15 mouse cellular contexts compared by ENCODE assay signal in the genomic region with DNA sequence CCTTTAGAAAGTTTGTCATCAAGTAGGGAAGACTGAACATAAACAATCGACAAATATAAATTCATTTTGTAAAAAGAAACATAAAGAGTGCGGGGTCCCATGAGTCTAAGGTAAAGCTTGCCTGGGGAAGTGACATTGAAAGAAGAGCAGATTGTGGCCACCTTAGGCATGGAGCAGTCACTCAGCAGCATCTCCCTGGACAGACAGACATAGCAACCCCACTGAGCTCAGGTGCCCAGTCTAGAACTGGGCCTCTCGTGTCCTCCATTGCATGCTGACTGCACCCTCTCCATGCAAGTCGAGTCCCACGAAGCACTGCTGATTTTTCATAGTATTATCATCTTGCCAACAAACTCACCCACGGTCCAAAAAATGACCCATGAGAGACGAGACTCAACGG. TPM values are rescaled to one million over a fixed set of nuclear protein-coding genes. Genes with fewer than 3 reads are reported as not detected.
A peak's percentile ranks its signal among the peaks of the same experiment; 100 is the strongest.
DNase-seq lines count a peak whose midpoint lies in the region; ATAC-seq and TF ChIP-seq lines count a peak whose summit lies in the region.
"Had no signal": no experiment of that assay in that cellular context is flagged by ENCODE, and none has a peak within 500 bp of the region (broad histone marks: within the 10 kb centered on the region; RNA-seq: fewer than 3 reads in every experiment).

No protein-coding gene starts in this region.

- peak; percentile 43; the same call in 1 of the 2 replicates for ATAC-seq in hindbrain, embryonic 15.5 days (ENCODE audit: low FRiP score, low read depth)
- no peak for ATAC-seq in hindbrain, embryonic 14.5 days (ENCODE audit: low FRiP score)
- ATAC-seq in liver, embryonic 11.5 days (replicated peaks; ENCODE audit: low FRiP score): no peak
- no peak for ATAC-seq in liver, postnatal 0 days
- peak; percentile 55; the same call in 1 of the 2 replicates for ATAC-seq in neural tube, embryonic 13.5 days (ENCODE audit: low read depth)
- ATAC-seq in neural tube, embryonic 15.5 days (ENCODE audit: low FRiP score): no peak

- DNase-seq in hindbrain, embryonic 14.5 days (ENCODE audit: low spot score): no peak
- DNase-seq in liver, embryonic 11.5 days (ENCODE audit: low spot score): peak; percentile 18
- DNase-seq in liver, postnatal 0 days: no peak
- DNase-seq in cerebellum, adult 11 months: no peak

- H3K27me3 ChIP-seq in hindbrain, embryonic 15.5 days: no peaks in the 10 kb centered on the region
- H3K27me3 ChIP-seq in hindbrain, embryonic 14.5 days (ENCODE audit: control insufficient read depth, insufficient read depth, low read length): no peaks in the 10 kb centered on the region
- H3K27me3 ChIP-seq in liver, embryonic 11.5 days (replicated peaks; ENCODE audit: control insufficient read depth, insufficient read depth, low read length): no peaks in the 10 kb centered on the region; the same call in 1 of the 2 replicates
- no peaks in the 10 kb centered on the region for H3K27me3 ChIP-seq in liver, postnatal 0 days (ENCODE audit: insufficient read depth, low read length)
- H3K27me3 ChIP-seq in neural tube, embryonic 13.5 days: no peaks in the 10 kb centered on the region
- H3K27me3 ChIP-seq in neural tube, embryonic 15.5 days (replicated peaks): no peaks in the 10 kb centered on the region
- H3K27me3 ChIP-seq: embryonic facial prominence, embryonic 13.5 days; forebrain, embryonic 15.5 days had no signal

- H3K9ac ChIP-seq in hindbrain, embryonic 15.5 days: no peak overlapping the region
- no peak overlapping the region for H3K9ac ChIP-seq in hindbrain, embryonic 14.5 days
- H3K9ac ChIP-seq in liver, embryonic 11.5 days (ENCODE audit: low read depth, low read length): no peak overlapping the region
- H3K9ac ChIP-seq in liver, postnatal 0 days (replicated peaks): no peak overlapping the region
- H3K9ac ChIP-seq in neural tube, embryonic 13.5 days: no peak overlapping the region
- H3K9ac ChIP-seq in neural tube, embryonic 15.5 days (replicated peaks): no peak overlapping the region
- H3K9ac ChIP-seq: embryonic facial prominence, embryonic 13.5 days; forebrain, embryonic 15.5 days; heart, embryonic 12.5 days; limb, embryonic 12.5 days had no signal

- H3K27ac ChIP-seq in hindbrain, embryonic 15.5 days (replicated peaks): no peak overlapping the region
- H3K27ac ChIP-seq in hindbrain, embryonic 14.5 days: no peak overlapping the region
- no peak overlapping the region for H3K27ac ChIP-seq in liver, embryonic 11.5 days (ENCODE audit: low read depth, low read length)
- no peak overlapping the region for H3K27ac ChIP-seq in liver, postnatal 0 days (ENCODE audit: low read depth)
- no peak overlapping the region for H3K27ac ChIP-seq in neural tube, embryonic 13.5 days (replicated peaks)
- H3K27ac ChIP-seq in neural tube, embryonic 15.5 days (replicated peaks): no peak overlapping the region
- H3K27ac ChIP-seq: forebrain, embryonic 15.5 days; heart, adult 2 months; left cerebral cortex, adult 2 months; limb, embryonic 12.5 days had no signal

- no peaks in the 10 kb centered on the region for H3K36me3 ChIP-seq in hindbrain, embryonic 15.5 days
- no peaks in the 10 kb centered on the region for H3K36me3 ChIP-seq in hindbrain, embryonic 14.5 days (replicated peaks; ENCODE audit: control insufficient read depth, insufficient read depth)
- no peaks in the 10 kb centered on the region for H3K36me3 ChIP-seq in liver, embryonic 11.5 days (ENCODE audit: control insufficient read depth, insufficient read depth, low read length)
- no peaks in the 10 kb centered on the region for H3K36me3 ChIP-seq in liver, postnatal 0 days (replicated peaks; ENCODE audit: insufficient read depth, low read length)
- no peaks in the 10 kb centered on the region for H3K36me3 ChIP-seq in neural tube, embryonic 13.5 days
- H3K36me3 ChIP-seq in neural tube, embryonic 15.5 days: no peaks in the 10 kb centered on the region
- H3K36me3 ChIP-seq: embryonic facial prominence, embryonic 13.5 days; forebrain, embryonic 15.5 days; heart, embryonic 12.5 days; limb, embryonic 12.5 days had no signal

- TF ChIP-seq CTCF in liver, postnatal 0 days (IDR thresholded peaks at IDR 0.05; ENCODE audit: low read depth): no peak

- H3K4me3 ChIP-seq in hindbrain, embryonic 15.5 days: no peak overlapping the region
- no peak overlapping the region for H3K4me3 ChIP-seq in hindbrain, embryonic 14.5 days (replicated peaks; ENCODE audit: low read length)
- H3K4me3 ChIP-seq in liver, embryonic 11.5 days (ENCODE audit: low read depth, low read length): no peak overlapping the region
- H3K4me3 ChIP-seq in liver, postnatal 0 days (ENCODE audit: low read depth, low read length): no peak overlapping the region
- H3K4me3 ChIP-seq in neural tube, embryonic 13.5 days: no peak overlapping the region
- H3K4me3 ChIP-seq in neural tube, embryonic 15.5 days (replicated peaks): no peak overlapping the region
- H3K4me3 ChIP-seq: embryonic facial prominence, embryonic 13.5 days; erythroblast, embryonic 14.5 days; forebrain, embryonic 15.5 days; heart, adult 2 months; heart, embryonic 12.5 days; left cerebral cortex, adult 2 months; limb, embryonic 12.5 days had no signal

- WGBS in hindbrain, embryonic 15.5 days: 82% methylated on average over 8 of the region's 8 CpGs
- 83% methylated on average over 8 of the region's 8 CpGs for WGBS in hindbrain, embryonic 14.5 days
- WGBS in liver, embryonic 11.5 days: 74% methylated on average over 8 of the region's 8 CpGs
- WGBS in liver, postnatal 0 days (ENCODE audit: insufficient replicate concordance): 71% methylated on average over 8 of the region's 8 CpGs
- WGBS in neural tube, embryonic 13.5 days: 80% methylated on average over 8 of the region's 8 CpGs
- WGBS in neural tube, embryonic 15.5 days: 82% methylated on average over 8 of the region's 8 CpGs

- TF ChIP-seq EP300 in liver, postnatal 0 days (IDR thresholded peaks at IDR 0.05; ENCODE audit: low read depth): no peak

- H3K4me2 ChIP-seq in hindbrain, embryonic 15.5 days: no peak overlapping the region
- no peak overlapping the region for H3K4me2 ChIP-seq in hindbrain, embryonic 14.5 days (replicated peaks)
- no peak overlapping the region for H3K4me2 ChIP-seq in liver, embryonic 11.5 days
- H3K4me2 ChIP-seq in liver, postnatal 0 days (ENCODE audit: low read depth, low read length): no peak overlapping the region
- no peak overlapping the region for H3K4me2 ChIP-seq in neural tube, embryonic 13.5 days
- H3K4me2 ChIP-seq in neural tube, embryonic 15.5 days: no peak overlapping the region
- H3K4me2 ChIP-seq: forebrain, embryonic 15.5 days; heart, embryonic 12.5 days; limb, embryonic 12.5 days; midbrain, embryonic 11.5 days had no signal

- H3K9me3 ChIP-seq in hindbrain, embryonic 15.5 days: no peaks in the 10 kb centered on the region
- H3K9me3 ChIP-seq in hindbrain, embryonic 14.5 days (ENCODE audit: control insufficient read depth, low read length): no peaks in the 10 kb centered on the region
- no peaks in the 10 kb centered on the region for H3K9me3 ChIP-seq in liver, embryonic 11.5 days (ENCODE audit: control insufficient read depth, low read length)
- H3K9me3 ChIP-seq in liver, postnatal 0 days (ENCODE audit: low read length): no peaks in the 10 kb centered on the region
- no peaks in the 10 kb centered on the region for H3K9me3 ChIP-seq in neural tube, embryonic 13.5 days
- no peaks in the 10 kb centered on the region for H3K9me3 ChIP-seq in neural tube, embryonic 15.5 days (replicated peaks)
- H3K9me3 ChIP-seq: embryonic facial prominence, embryonic 13.5 days; forebrain, embryonic 15.5 days; heart, embryonic 12.5 days; limb, embryonic 12.5 days had no signal

- peaks cover 2% of the 10 kb centered on the region; the same call in 1 of the 2 replicates for H3K4me1 ChIP-seq in hindbrain, embryonic 15.5 days (replicated peaks)
- no peaks in the 10 kb centered on the region for H3K4me1 ChIP-seq in hindbrain, embryonic 14.5 days (replicated peaks; ENCODE audit: control insufficient read depth, insufficient read depth, low read length)
- H3K4me1 ChIP-seq in liver, embryonic 11.5 days (replicated peaks; ENCODE audit: control insufficient read depth, insufficient read depth, low read length): no peaks in the 10 kb centered on the region
- no peaks in the 10 kb centered on the region for H3K4me1 ChIP-seq in liver, postnatal 0 days (ENCODE audit: insufficient read depth)
- no peaks in the 10 kb centered on the region for H3K4me1 ChIP-seq in neural tube, embryonic 13.5 days (replicated peaks)
- H3K4me1 ChIP-seq in neural tube, embryonic 15.5 days: peaks cover 6% of the 10 kb centered on the region; the same call in 1 of the 2 replicates
- H3K4me1 ChIP-seq: heart, embryonic 12.5 days; limb, embryonic 12.5 days had no signal

RNA-seq across cellular contexts. Expression of a gene that starts 19.4 kb away (rescaled TPM):
- polyA plus RNA-seq in hindbrain, embryonic 15.5 days (2015; fragmentation: Nextera tagmentation; extraction: Ambion mirVana): 192 and 200 TPM in 2 replicates
- 204 and 219 TPM in 2 replicates for polyA plus RNA-seq in hindbrain, embryonic 14.5 days (2014; fragmentation: Nextera tagmentation; extraction: Ambion mirVana)
- polyA plus RNA-seq in liver, embryonic 11.5 days (2014; fragmentation: Nextera tagmentation; extraction: Ambion mirVana): 98.6 and 105 TPM in 2 replicates
- polyA plus RNA-seq in liver, postnatal 0 days (2015; fragmentation: Nextera tagmentation; extraction: Ambion mirVana): 64.4 and 66.6 TPM in 2 replicates
- polyA plus RNA-seq in neural tube, embryonic 13.5 days (2015; fragmentation: Nextera tagmentation; extraction: Ambion mirVana): 248 and 258 TPM in 2 replicates
- 188 and 202 TPM in 2 replicates for polyA plus RNA-seq in neural tube, embryonic 15.5 days (2015; fragmentation: Nextera tagmentation; extraction: Ambion mirVana)

RNA-seq across cellular contexts. Expression of a gene that starts 19.6 kb away (rescaled TPM):
- polyA plus RNA-seq in hindbrain, embryonic 15.5 days (2015; fragmentation: Nextera tagmentation; extraction: Ambion mirVana): 30.6 and 32.7 TPM in 2 replicates
- 35.4 and 35.5 TPM in 2 replicates for polyA plus RNA-seq in hindbrain, embryonic 14.5 days (2014; fragmentation: Nextera tagmentation; extraction: Ambion mirVana)
- 30.7 and 31.3 TPM in 2 replicates for polyA plus RNA-seq in liver, embryonic 11.5 days (2014; fragmentation: Nextera tagmentation; extraction: Ambion mirVana)
- 13.2 and 14.8 TPM in 2 replicates for polyA plus RNA-seq in liver, postnatal 0 days (2015; fragmentation: Nextera tagmentation; extraction: Ambion mirVana)
- polyA plus RNA-seq in neural tube, embryonic 13.5 days (2015; fragmentation: Nextera tagmentation; extraction: Ambion mirVana): 35.4 and 39.5 TPM in 2 replicates
- polyA plus RNA-seq in neural tube, embryonic 15.5 days (2015; fragmentation: Nextera tagmentation; extraction: Ambion mirVana): 33.4 and 35.2 TPM in 2 replicates

Comparison
In these comparisons a context has a peak if more than half of its experiments do, and no peak if none do; other contexts are left out.
1. ATAC-seq: peak in hindbrain, embryonic 15.5 days (single experiment) and neural tube, embryonic 13.5 days (single experiment); none in hindbrain, embryonic 14.5 days (single experiment), liver, embryonic 11.5 days (single experiment), liver, postnatal 0 days (single experiment) and neural tube, embryonic 15.5 days (single experiment).